Mouse (Mus musculus) WW6 (cell line): ENCODE data around the gene Cfap221.

Experiments
- DNase-seq: peaks from one replicate; pipeline ENCODE4 v3.0.0-alpha.2; 2013; ENCODE audit warnings: low read depth, low spot score

Gene Cfap221

GRCm38 (mm10) chr1:119902551-119903230 is 94.3 kb downstream of the Cfap221 start:
- no peak for DNase-seq

GRCm38 (mm10) chr1:119899195-119900123 is 97.6 kb downstream of the Cfap221 start:
- no peak for DNase-seq

- peak; percentile 29 for DNase-seq
Measured at GRCm38 (mm10) chr1:119894936-119895335, 102.1 kb downstream of the Cfap221 start.

- DNase-seq, result no peak
Measured at GRCm38 (mm10) chr1:119893600-119893999, 103.4 kb downstream of the Cfap221 start.

- DNase-seq, result no peak
Measured at GRCm38 (mm10) chr1:119892933-119893332, 104.1 kb downstream of the Cfap221 start.

- no peak for DNase-seq
Measured at GRCm38 (mm10) chr1:119891865-119892264, 105.2 kb downstream of the Cfap221 start.

- no peak for DNase-seq
Measured at GRCm38 (mm10) chr1:119891149-119891548, 105.9 kb downstream of the Cfap221 start.

GRCm38 (mm10) chr1:119889347-119889746 is 107.7 kb downstream of the Cfap221 start:
- DNase-seq, result no peak

- no peak for DNase-seq
Measured at GRCm38 (mm10) chr1:119886320-119886719, 110.7 kb downstream of the Cfap221 start.

GRCm38 (mm10) chr1:119884272-119884671 is 112.8 kb downstream of the Cfap221 start:
- DNase-seq, result no peak

GRCm38 (mm10) chr1:119878909-119879308 is 118.1 kb downstream of the Cfap221 start:
- DNase-seq, result no peak

GRCm38 (mm10) chr1:119877469-119877868 is 119.6 kb downstream of the Cfap221 start:
- no peak for DNase-seq
